Mouse (Mus musculus) CH12.LX (cell line): Measurements from ENCODE around the gene Ces2a. TPM values are rescaled to one million over a fixed set of nuclear protein-coding genes. Genes with fewer than 3 reads are reported as not detected.

ENCODE experiments used
- DNase-seq: peaks from one replicate; pipeline ENCODE4 v3.0.0-alpha.2; 2013; ENCODE audit errors: extremely low read depth
- H3K27ac ChIP-seq: 2 replicates; pipeline ENCODE4 v1.5.1; 2012; ENCODE audit warnings: low read depth, mild to moderate bottlenecking, control low read depth, moderate library complexity; ENCODE audit not compliant: insufficient read depth
- H3K27me3 ChIP-seq: replicated peaks from 2 replicates; pipeline ENCODE3; 2012; ENCODE audit warnings: inconsistent platforms
- H3K36me3 ChIP-seq, 2 experiments: replicated peaks in 1 of 2; 2 replicates each; pipeline versions ENCODE3 to v1.6.1; 2012; ENCODE audit warnings: inconsistent platforms in 1 of 2, low read length in 1 of 2, mild to moderate bottlenecking in 1 of 2, mixed read lengths in 1 of 2, moderate library complexity in 1 of 2; ENCODE audit not compliant: control insufficient read depth in 1 of 2, insufficient read depth in 1 of 2
- H3K4me1 ChIP-seq, 2 experiments: 2 replicates each; pipeline ENCODE4 v1.6.1; 2012; ENCODE audit warnings: inconsistent platforms in 1 of 2, moderate library complexity in 1 of 2; ENCODE audit not compliant: insufficient read depth in 2 of 2, control insufficient read depth in 1 of 2
- H3K4me2 ChIP-seq: 2 replicates; pipeline ENCODE4 v1.6.1; 2012; ENCODE audit warnings: low read depth, mild to moderate bottlenecking, control low read depth; ENCODE audit not compliant: poor library complexity, insufficient read depth, severe bottlenecking
- H3K4me3 ChIP-seq, 3 experiments: fragments of 150-350 bp in 1 of 3; sonication (generic) in 1 of 3; replicated peaks in 1 of 3; 2 replicates each; pipeline versions ENCODE3 to v1.5.1; 2011 to 2012; ENCODE audit warnings: low read depth in 2 of 3, low read length in 2 of 3, mild to moderate bottlenecking in 2 of 3, moderate library complexity in 2 of 3, control low read depth in 1 of 3, improper control_type of control experiment in 1 of 3, inconsistent platforms in 1 of 3, mixed read lengths in 1 of 3; ENCODE audit not compliant: poor library complexity in 1 of 3
- H3K79me2 ChIP-seq: replicated peaks from 2 replicates; pipeline ENCODE4 v1.6.1; 2012; ENCODE audit warnings: mild to moderate bottlenecking, moderate library complexity; ENCODE audit not compliant: control insufficient read depth, poor library complexity, insufficient read depth, severe bottlenecking; ENCODE audit errors: extremely low read depth
- H3K9ac ChIP-seq: 2 replicates; pipeline ENCODE4 v1.6.1; 2012; ENCODE audit warnings: low read depth, mild to moderate bottlenecking, control low read depth, moderate library complexity; ENCODE audit not compliant: insufficient read depth
- H3K9me3 ChIP-seq: replicated peaks from 2 replicates; pipeline ENCODE3; 2012; ENCODE audit warnings: low read length, inconsistent platforms, mixed read lengths
- BHLHE40 ChIP-seq: IDR thresholded peaks from 2 replicates; pipeline ENCODE4 v1.6.1; 2011; ENCODE audit warnings: mild to moderate bottlenecking, low read depth, low read length, improper control_type of control experiment
- CHD1 ChIP-seq: IDR thresholded peaks from 2 replicates; pipeline ENCODE4 v1.6.1; 2012; ENCODE audit warnings: low read depth, low read length, improper control_type of control experiment, inconsistent platforms
- CHD2 ChIP-seq: IDR thresholded peaks from 2 replicates; pipeline ENCODE4 v1.6.1; 2011; ENCODE audit warnings: low read length, improper control_type of control experiment
- E2F4 ChIP-seq: IDR thresholded peaks from 2 replicates; pipeline ENCODE4 v1.6.1; 2011; ENCODE audit warnings: low read depth, low read length, improper control_type of control experiment; ENCODE audit not compliant: insufficient replicate concordance
- ETS1 ChIP-seq: conservative IDR thresholded peaks from 2 replicates; pipeline ENCODE4 v1.6.1; 2012; ENCODE audit warnings: low read depth, mild to moderate bottlenecking, inconsistent platforms, low read length, improper control_type of control experiment, moderate library complexity
- GABPA ChIP-seq: IDR thresholded peaks from 2 replicates; pipeline ENCODE4 v1.6.1; 2012; ENCODE audit warnings: low read depth, low read length, improper control_type of control experiment, inconsistent platforms; ENCODE audit not compliant: insufficient replicate concordance
- HCFC1 ChIP-seq: IDR thresholded peaks from 2 replicates; pipeline ENCODE4 v1.6.1; 2012; ENCODE audit warnings: low read depth, mild to moderate bottlenecking, inconsistent platforms, low read length, improper control_type of control experiment
- JUN ChIP-seq: IDR thresholded peaks from 2 replicates; pipeline ENCODE4 v1.6.1; 2011; ENCODE audit warnings: low read depth, mild to moderate bottlenecking, low read length, improper control_type of control experiment, moderate library complexity; ENCODE audit not compliant: insufficient read depth
- MAFK ChIP-seq: IDR thresholded peaks from 2 replicates; pipeline ENCODE4 v1.6.1; 2011; ENCODE audit warnings: low read length, improper control_type of control experiment; ENCODE audit not compliant: insufficient replicate concordance
- MAX ChIP-seq: IDR thresholded peaks from 2 replicates; pipeline ENCODE4 v1.6.1; 2011; ENCODE audit warnings: low read length, improper control_type of control experiment
- MAZ ChIP-seq: IDR thresholded peaks from 2 replicates; pipeline ENCODE4 v1.6.1; 2012; ENCODE audit warnings: low read depth, mild to moderate bottlenecking, inconsistent platforms, low read length, improper control_type of control experiment, moderate library complexity
- MYC ChIP-seq: IDR thresholded peaks from 2 replicates; pipeline ENCODE4 v1.6.1; 2011; ENCODE audit warnings: low read depth, mild to moderate bottlenecking, improper control_type of control experiment, low read length
- SIN3A ChIP-seq: IDR thresholded peaks from 2 replicates; pipeline ENCODE4 v1.6.1; 2012; ENCODE audit warnings: low read length, improper control_type of control experiment, inconsistent platforms
- SMC3 ChIP-seq: IDR thresholded peaks from 2 replicates; pipeline ENCODE4 v1.6.1; 2011; ENCODE audit warnings: low read depth, low read length, improper control_type of control experiment
- TBP ChIP-seq: conservative IDR thresholded peaks from 2 replicates; pipeline ENCODE4 v1.6.1; 2011; ENCODE audit warnings: low read depth, low read length, improper control_type of control experiment
- UBTF ChIP-seq: IDR thresholded peaks from 2 replicates; pipeline ENCODE4 v1.6.1; 2012; ENCODE audit warnings: low read depth, mild to moderate bottlenecking, inconsistent platforms, low read length, improper control_type of control experiment, moderate library complexity
- ZC3H11A ChIP-seq: IDR thresholded peaks from 2 replicates; pipeline ENCODE4 v1.6.1; 2012; ENCODE audit warnings: low read depth, mild to moderate bottlenecking, inconsistent platforms, low read length, improper control_type of control experiment
- ZNF384 ChIP-seq: IDR thresholded peaks from 2 replicates; pipeline ENCODE4 v1.6.1; 2012; ENCODE audit warnings: low read depth, low read length, improper control_type of control experiment, inconsistent platforms
- dilution Hi-C: fragments of 300-500 bp; cut with MboI; formaldehyde crosslinking; loops from 2 replicates; pipeline ENCODE4 v1.14.3; 2020; ENCODE audit warnings: low sequenced_read_pairs; ENCODE audit not compliant: extremely low pct_unique_long_range_greater_than_20kb, extremely low pct_ligation_motif_present
- in situ Hi-C: fragments of 300-500 bp; cut with MboI; formaldehyde crosslinking; loops from 3 replicates; pipeline ENCODE4 v1.14.3; 2019; ENCODE audit warnings: low sequenced_read_pairs, low pct_ligation_motif_present, low pct_unique_long_range_greater_than_20kb, mixed read lengths
- polyA plus RNA-seq: library from polyadenylated mRNA; unstranded; fragments of >175 nt; gene quantifications from 2 replicates; pipeline ENCODE4 v1.2.1, GENCODE M21; 2012; ENCODE audit warnings: low read depth; ENCODE audit not compliant: insufficient read length
- total RNA-seq, 2 experiments: library from RNA; depleted of rRNA; stranded (reverse); fragments of 300-350 nt in 1 of 2; fragments of >200 nt in 1 of 2; gene quantifications; 2 replicates each; pipeline ENCODE4 v1.2.3; 2012 to 2014

Ces2a gene
- total and polyA plus RNA-seq, 3 experiments, result not detected

DNA sequence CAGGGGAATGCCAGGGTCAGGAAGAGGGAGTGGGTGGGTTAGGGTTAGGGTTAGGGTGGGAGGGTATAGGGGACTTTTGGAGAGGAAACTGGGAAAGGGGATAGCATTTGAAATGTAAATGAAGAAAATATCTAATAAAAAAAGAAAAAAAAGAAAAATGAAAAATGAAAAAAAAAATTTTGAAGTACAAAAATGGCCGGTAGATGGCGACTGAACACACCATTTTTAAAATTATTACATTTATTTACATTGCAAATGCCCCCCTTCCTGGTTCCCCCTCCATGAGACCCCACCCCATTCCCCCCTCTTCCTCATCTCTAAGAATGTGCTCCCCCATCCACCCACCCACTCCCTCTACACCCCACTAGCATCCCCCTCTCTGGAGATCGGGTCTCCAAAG, 9.6 kb downstream of the Ces2a start (continued):
- TF ChIP-seq JUN, result no peak
- no peak for TF ChIP-seq TBP
- TF ChIP-seq UBTF, result no peak
- TF ChIP-seq ZNF384, result peak; percentile 86
- no peak for TF ChIP-seq E2F4
- no peak for TF ChIP-seq CHD1

DNA sequence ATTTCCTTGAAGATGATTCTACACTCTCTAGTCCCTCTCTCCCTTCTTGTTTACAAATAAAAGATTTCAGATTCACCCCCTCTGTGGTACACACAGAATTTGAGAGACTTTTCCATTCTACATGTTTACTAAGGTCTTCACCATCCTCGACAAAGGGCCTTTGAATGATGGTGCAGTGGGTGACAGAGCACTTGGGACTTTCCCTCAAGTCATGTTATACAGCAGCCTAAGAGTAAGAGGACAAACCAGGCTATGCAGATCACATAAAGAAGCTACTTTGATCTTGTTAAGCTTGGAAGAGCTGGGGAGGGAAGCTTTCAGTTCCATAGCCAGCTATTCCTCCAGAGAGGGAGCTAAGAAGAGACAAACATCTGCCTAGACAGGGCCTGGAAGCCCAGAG, 19.0 kb downstream of the Ces2a start:
- Histone ChIP-seq H3K79me2 (no peaks in the 10 kb centered on the region), H3K4me1 (no peaks in the 10 kb centered on the region), H3K36me3 (no peaks in the 10 kb centered on the region), H3K9me3 (no peaks in the 10 kb centered on the region), H3K4me3 (no peak overlapping the region), H3K4me2 (no peak overlapping the region), H3K27me3 (no peaks in the 10 kb centered on the region), H3K27ac (no peak overlapping the region), H3K9ac (no peak overlapping the region)
- in situ Hi-C loops (loop anchor here (25.0 kb wide), 2 partner anchors 159 to 284 kb away; partner anchors contain the start of gene Ces3a), dilution Hi-C loops (no loop called here)
- TF ChIP-seq MAZ (no peak), UBTF (no peak), MAFK (no peak), GABPA (no peak)
- DNase-seq, result no peak

DNA sequence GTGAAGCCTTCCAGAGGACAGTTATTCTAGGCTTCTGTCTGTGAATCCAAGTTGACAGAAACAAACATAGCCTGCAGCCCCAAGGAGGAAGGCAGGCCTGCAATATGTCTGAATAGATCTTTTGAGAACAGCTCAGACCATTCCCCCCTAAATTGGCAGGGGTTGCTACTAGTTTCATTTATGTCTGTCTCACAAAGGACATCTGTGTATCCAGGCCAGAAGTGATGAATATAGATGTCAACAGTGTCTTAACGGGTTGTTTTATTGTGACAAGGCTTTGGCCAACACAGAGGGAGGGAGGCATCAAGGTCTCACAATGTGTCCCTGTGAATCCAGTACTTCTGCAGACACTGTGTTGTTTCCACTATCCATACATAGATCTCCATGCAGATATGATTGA, 23.8 kb downstream of the Ces2a start:
- Histone ChIP-seq H3K9me3 (no peaks in the 10 kb centered on the region), H3K9ac (no peak overlapping the region), H3K79me2 (no peaks in the 10 kb centered on the region), H3K4me3 (no peak overlapping the region), H3K4me2 (no peak overlapping the region), H3K27me3 (no peaks in the 10 kb centered on the region), H3K36me3 (no peaks in the 10 kb centered on the region), H3K27ac (no peak overlapping the region), H3K4me1 (no peaks in the 10 kb centered on the region)
- TF ChIP-seq GABPA (no peak), MAX (no peak), BHLHE40 (no peak), TBP (no peak), SMC3 (no peak), JUN (no peak), CHD1 (no peak), SIN3A (no peak), HCFC1 (no peak), UBTF (no peak), MAFK (no peak), MYC (no peak), ETS1 (no peak), ZC3H11A (no peak), CHD2 (no peak)
- in situ Hi-C loops (loop anchor here (25.0 kb wide), 2 partner anchors 155 to 280 kb away; partner anchors contain the start of gene Ces3a), dilution Hi-C loops (no loop called here)
- DNase-seq, result no peak
